Mouse (Mus musculus) thymus, postnatal 25 days (tissue): ENCODE measurements around the gene Rrp7a.

ENCODE experiments used
- DNase-seq: peaks from one replicate; pipeline ENCODE4 v3.0.0; 2022

Rrp7a gene

DNA sequence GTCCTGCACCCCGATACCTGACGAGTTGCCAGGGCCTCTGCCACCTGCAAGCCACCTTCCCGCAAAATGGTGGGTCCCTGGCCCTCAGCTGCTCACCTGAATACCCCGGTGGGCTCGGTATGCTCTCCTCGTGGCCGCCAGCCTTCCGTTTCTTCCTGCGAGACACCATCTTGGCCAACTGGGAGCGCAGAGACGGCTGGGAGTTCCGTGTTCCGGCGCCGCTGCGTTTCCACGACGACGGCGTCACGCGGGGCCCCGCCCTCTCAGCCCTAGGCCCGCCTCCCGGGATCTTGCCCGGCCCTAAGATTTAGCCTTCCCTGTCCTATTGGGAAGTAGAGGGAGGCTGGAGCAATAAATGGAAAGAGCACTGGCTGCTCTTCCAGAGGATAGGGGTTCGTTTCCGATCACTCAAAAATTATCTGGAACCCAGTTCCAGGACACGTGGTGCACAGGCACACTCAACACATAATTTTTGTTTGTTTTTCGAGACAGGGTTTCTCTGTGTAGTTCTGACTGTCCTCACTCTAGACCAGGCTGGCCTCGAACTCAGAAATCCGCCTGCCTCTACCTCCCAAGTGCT, at the start of gene Rrp7a:
Gene Rrp7a (minus strand): TSS at position 236 of the 580 bp plus-strand sequence.
- peak; percentile 85 for DNase-seq

GRCm38 (mm10) chr15:83171712-83172481, 49.3 kb upstream of the Rrp7a start:
- DNase-seq = peak; percentile 97

- no peak for DNase-seq
Measured at GRCm38 (mm10) chr15:83170956-83171659, 48.5 kb upstream of the Rrp7a start.

- DNase-seq = no peak
Measured at GRCm38 (mm10) chr15:83169772-83170722, 47.4 kb upstream of the Rrp7a start.

- DNase-seq = no peak
Measured at GRCm38 (mm10) chr15:83168875-83169771, 46.5 kb upstream of the Rrp7a start.

GRCm38 (mm10) chr15:83168311-83168710, 45.7 kb upstream of the Rrp7a start:
- no peak for DNase-seq

DNA sequence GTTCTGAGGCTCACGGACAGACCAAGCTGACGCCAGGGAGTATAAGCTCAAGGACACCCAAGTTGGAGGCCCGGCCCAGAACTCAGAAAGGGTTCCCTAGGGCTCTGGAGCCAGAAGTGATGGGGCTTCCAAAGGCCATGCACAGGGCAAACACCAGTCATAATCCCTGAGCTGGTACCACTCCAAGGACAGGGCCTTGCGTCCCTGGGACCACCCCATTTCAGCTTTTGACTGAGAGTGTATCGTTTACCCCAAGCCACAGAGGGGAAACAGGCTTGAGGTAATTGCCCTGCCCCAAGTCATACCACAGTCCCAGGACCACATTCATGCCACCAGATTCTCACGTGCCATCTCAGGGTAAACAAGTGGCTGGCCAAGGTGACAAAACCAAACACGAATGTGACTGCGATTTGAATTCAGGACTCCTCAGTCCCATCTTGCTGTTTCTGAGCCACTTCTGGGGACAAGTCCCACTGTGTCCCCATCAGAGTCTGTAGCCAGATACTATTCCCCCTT, 45.0 kb upstream of the Rrp7a start:
- DNase-seq = no peak

DNA sequence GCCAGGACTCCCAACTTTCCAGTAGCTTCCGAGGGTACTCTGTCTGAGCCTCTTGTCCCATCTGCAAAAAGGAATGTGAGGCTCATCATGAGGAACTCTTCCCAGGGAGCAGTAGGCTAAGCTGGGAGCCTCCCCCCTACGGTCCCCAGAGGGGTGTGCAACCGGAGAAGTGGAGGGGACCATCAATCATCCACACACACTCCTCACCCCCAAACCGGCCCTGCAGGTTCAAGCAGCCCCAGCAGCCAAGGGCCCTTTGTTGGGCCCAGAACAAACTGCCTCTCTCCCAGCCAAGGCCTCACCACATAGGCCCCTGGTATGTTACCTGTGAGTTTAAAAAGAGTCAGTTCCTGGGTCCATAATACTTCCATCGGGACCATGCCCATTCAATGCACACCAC, 44.5 kb upstream of the Rrp7a start:
- DNase-seq = no peak

DNA sequence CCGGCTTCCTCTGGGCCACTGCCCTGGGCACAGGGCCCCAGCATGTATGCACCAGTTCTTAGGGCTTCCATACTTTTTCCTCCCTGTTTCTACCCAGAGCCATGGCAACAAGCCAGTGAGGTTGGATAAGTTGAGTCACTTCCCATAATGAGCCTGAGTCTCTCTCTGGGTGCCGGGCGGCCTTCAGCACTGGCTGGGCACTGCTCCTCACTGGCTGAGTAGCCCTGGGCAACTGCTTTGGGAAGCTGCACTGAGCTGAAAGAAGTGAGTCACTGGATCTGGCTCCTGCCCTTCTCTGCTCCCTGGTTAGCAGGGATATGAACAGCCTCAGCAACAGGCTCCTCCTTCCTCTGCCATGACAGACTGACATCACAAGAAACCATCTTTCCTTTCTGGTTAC, 44.0 kb upstream of the Rrp7a start:
- no peak for DNase-seq

DNA sequence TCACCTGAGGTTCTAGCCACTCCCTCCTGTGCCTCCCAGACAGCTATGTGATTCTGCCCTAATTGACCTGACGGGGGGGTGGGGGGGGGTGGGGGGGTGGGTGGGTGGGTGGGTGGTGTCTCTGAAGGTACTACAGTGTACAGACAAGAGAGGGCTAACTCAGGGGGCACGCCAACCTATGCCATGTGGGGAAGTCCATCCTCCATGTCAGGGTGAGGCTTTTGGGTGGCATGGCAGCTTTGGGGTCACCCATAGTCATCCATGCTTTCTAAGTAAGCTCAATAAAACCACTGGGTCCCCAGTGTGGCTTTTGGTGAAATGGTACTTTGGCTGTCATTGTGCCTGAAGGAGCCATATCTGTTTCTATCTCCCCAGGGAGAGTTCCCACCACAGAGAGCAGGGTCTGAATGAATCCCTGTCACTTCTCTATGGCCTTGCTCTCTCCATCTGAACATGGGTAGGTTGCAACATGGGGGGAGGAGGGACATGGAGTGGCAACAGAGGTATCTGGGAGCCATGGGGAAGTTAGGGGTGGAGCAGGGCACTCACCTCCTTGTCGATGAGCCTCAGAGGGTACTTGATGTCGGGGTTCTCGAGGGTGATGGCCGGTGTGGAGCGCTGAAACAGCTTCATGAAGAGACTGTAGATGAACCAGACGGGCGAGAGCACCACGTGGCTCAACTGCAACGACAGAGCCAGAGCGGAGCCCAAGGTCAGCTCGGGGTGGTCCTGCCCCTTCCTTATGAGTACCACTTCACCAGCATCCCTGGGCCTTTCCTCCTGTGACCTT, 43.1 kb upstream of the Rrp7a start:
- no peak for DNase-seq

- no peak for DNase-seq
Measured at GRCm38 (mm10) chr15:83164971-83165471, 42.4 kb upstream of the Rrp7a start.

GRCm38 (mm10) chr15:83162818-83163485, 40.4 kb upstream of the Rrp7a start:
- no peak for DNase-seq

DNA sequence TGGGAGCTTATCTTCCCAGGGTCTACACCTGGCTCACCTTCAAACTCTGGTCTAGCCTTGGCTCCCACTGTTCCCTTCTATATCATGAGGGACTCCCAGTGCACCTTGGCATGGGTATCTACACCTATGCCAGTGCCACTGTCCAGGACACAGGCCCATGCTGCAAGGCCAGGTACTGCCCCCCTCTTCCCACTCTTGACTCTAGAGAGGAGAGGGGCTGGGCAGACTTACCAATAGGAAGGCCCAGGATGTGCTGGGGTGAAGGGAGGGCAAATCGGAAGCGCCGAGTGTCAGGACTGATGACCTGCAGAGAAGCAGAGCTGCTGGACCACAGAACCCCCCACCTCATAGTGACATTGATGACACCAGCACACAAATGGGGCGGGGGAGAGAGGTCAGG, 39.4 kb upstream of the Rrp7a start:
- no peak for DNase-seq

- DNase-seq = no peak
Measured at GRCm38 (mm10) chr15:83161062-83161748, 38.6 kb upstream of the Rrp7a start.

DNA sequence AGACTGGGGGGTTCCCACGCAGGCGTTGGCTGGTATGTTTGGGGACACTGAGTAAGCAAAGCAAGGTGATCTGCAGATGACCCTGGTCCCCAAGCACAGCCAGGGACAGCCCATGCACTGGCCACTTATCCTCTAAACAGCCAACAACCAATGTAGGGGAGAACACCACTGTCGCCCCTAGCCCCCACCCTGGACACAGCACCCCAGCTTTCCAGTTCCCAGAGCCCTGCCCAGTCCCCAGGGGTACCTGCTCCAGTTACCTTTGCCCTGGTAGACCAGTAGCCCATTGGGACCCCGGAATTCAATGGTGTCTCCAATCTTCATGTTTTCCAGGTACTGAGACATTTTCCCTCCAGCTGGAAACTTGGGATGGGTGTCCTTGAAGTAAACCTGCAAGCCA, 38.0 kb upstream of the Rrp7a start:
- no peak for DNase-seq

GRCm38 (mm10) chr15:83159823-83160222, 37.2 kb upstream of the Rrp7a start:
- no peak for DNase-seq

DNA sequence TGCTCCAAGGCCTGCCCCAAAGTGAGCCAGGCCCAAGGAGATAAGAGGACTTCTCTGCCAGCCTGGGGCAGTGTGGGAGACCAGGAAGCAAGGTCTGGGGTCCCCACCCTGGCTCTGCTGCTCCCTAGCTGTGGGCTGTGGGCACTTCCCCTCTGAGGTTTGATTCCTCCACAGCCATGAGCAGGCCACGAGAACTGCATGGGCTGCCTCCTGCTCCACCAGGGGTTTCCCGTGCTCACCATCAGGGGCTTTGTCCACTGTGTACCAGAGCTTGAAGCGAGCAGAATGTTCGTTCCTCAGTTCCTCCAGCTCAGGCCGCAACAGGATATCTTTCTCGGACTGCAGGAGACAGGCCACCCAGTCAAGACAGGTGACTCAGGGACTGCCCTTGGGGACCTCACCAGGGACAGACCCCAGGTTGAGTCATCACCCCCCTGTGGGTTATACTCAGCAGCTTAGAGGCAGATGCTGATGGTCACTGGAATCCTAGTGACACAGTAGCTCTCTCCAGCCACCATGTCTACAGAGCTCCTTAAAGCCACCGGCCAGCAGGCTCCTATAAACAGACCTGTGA, 36.1 kb upstream of the Rrp7a start:
- no peak for DNase-seq

DNA sequence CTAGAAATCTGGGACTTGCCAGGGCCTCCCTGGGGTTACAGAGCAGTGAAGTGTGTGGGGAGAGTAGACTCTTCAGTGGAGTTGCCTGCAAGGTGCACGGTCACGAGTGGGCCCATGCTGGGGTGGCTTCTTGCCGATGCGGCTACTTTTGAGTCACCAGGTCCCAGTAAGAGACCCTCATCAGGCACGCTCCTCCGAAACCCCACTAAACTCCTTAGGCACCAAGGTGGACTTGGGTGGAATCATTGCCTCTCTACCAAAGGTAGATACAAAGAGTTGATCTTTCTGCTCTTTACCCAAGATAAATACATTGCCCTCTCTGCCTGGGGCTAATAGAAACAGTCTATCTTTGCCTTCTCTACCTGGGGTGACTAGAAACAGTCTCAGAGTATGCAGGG, 35.1 kb upstream of the Rrp7a start:
- no peak for DNase-seq
